Mouse (Mus musculus): ENCODE measurements around the gene Cdc73. TPM values are rescaled to one million over a fixed set of nuclear protein-coding genes. Genes with fewer than 3 reads are reported as not detected.

The Cdc73 gene
- total and polyA plus RNA-seq, 2 experiments from 2014 or later = 8.5 to 15.3 TPM

DNA sequence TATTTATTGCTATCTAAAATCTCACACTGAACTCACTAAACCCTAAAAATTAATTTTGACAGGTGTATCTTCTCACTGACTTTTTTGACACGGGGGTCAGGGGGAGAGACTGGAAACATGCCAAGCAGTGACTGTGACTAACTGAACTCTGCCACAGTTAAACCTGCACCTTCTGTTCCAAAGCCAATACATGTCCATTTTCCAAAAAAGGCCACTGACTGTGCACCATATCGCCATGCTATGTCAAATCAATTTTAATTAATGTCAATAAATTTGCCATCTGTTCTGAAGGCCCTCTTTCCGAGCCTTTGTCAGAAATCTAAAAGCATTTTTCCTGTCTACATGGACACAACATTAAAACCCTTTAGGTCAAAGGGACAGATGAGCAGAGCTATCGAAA lies 57.3 kb downstream of the Cdc73 start:
- Histone ChIP-seq H3K27me3 (ENCODE audit: insufficient read depth, low read length) (no peaks in the 10 kb centered on the region), H3K4me3 (ENCODE audit: low read length) (peak overlapping the region; percentile 21), H3K4me1 (ENCODE audit: insufficient read depth, low read length) (no peaks in the 10 kb centered on the region), H3K9ac (replicated peaks; ENCODE audit: low read length) (no peak overlapping the region), H3K9me3 (ENCODE audit: low read length) (no peaks in the 10 kb centered on the region), H3K4me2 (ENCODE audit: low read depth, low read length) (peak overlapping the region; percentile 50), H3K27ac (peak overlapping the region; percentile 6; the same call in 1 of the 2 replicates), H3K36me3 (ENCODE audit: insufficient read depth, low read length) (no peaks in the 10 kb centered on the region)
- DNase-seq (ENCODE audit: low spot score) = peak; percentile 82
- TF ChIP-seq CTCF (IDR thresholded peaks at IDR 0.05; ENCODE audit: low read depth) = no peak
- peak; percentile 65 for ATAC-seq
- 34% methylated on average over 4 of the region's 4 CpGs for WGBS

DNA sequence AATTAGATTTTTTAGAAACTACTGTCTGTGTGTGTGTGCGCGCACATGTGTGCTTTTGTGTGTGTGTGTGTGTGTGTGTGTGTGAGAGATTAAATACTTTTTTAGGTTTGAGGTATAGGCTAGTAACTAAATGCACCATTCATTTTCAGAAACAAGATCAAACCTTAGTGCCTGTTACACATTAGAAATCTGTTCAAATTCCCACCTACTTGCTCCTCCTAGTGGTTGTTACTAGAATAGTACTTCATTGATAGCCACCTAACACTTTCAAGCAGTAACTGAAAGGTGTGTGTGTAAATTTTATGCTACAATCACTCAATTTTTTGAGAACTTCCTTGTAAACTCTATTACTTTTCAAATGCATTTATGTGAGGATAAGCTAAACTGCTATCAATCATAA lies 58.5 kb downstream of the Cdc73 start:
- Histone ChIP-seq H3K9me3 (ENCODE audit: low read length) (no peaks in the 10 kb centered on the region), H3K36me3 (ENCODE audit: insufficient read depth, low read length) (no peaks in the 10 kb centered on the region), H3K9ac (replicated peaks; ENCODE audit: low read length) (no peak overlapping the region), H3K27me3 (ENCODE audit: insufficient read depth, low read length) (no peaks in the 10 kb centered on the region), H3K4me3 (ENCODE audit: low read length) (peak overlapping the region; percentile 38), H3K4me2 (ENCODE audit: low read depth, low read length) (peak overlapping the region; percentile 38), H3K27ac (no peak overlapping the region), H3K4me1 (ENCODE audit: insufficient read depth, low read length) (no peaks in the 10 kb centered on the region)
- WGBS = 86% methylated on average over 2 of the region's 2 CpGs
- peak; percentile 83 for TF ChIP-seq CTCF (IDR thresholded peaks at IDR 0.05; ENCODE audit: low read depth)
- ATAC-seq = peak; percentile 57; the same call in 1 of the 2 replicates
- DNase-seq (ENCODE audit: low spot score) = peak; percentile 88

DNA sequence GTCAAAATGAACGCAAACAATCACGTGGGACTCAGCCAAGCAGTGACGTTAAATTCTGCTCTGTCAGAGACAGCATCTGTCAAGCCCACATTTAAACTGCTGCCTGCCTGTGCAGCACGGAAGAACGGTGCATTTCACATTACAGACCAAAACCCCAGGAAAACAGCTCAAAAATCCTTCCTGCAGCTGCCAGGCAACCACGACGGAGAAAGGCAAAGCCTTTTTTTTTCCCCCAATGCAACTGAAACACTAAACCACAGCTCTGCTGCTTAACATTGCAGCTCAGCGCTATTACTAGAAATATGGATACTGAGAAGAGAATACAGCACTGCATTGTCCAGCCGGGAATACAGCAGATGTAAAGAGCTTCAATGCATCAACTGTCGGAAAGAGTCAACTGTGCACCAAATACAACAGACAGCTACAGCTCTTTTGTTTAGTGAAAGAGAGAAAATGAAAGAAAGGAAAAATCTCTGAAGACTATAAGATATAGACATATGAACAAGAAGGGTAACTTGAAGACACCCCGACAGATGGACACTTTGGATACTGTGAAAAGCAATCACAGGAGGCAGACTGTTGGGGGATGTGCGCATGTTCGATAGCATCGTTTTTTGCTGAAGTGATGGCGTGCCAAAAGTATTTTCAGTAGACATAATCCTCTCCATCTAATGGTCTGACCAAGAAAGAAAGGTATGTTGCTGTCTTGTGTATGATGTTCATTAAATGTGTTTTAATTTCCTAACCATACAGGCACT lies 61.9 kb downstream of the Cdc73 start, which contains the start of gene B3galt2:
Gene B3galt2 (plus strand): TSS at position 15 of the 758 bp plus-strand sequence.
- H3K9me3 ChIP-seq (ENCODE audit: low read length) = no peaks in the 10 kb centered on the region
- peak within 1 kb of the TSS; percentile 87 for H3K27ac ChIP-seq
- peak within 1 kb of the TSS; percentile 58 for H3K9ac ChIP-seq (replicated peaks; ENCODE audit: low read length)
- peak within 1 kb of the TSS; percentile 52 for H3K4me2 ChIP-seq (ENCODE audit: low read depth, low read length)
- H3K4me3 ChIP-seq (ENCODE audit: low read length) = peak within 1 kb of the TSS; percentile 52
- DNase-seq (ENCODE audit: low spot score) (peak; percentile 91), ATAC-seq (peak; percentile 93)
- H3K36me3 ChIP-seq (ENCODE audit: insufficient read depth, low read length) = no peaks in the 10 kb centered on the region
- no peaks in the 10 kb centered on the region for H3K27me3 ChIP-seq (ENCODE audit: insufficient read depth, low read length)
- WGBS = 12% methylated on average over 15 of the region's 15 CpGs
- TF ChIP-seq CTCF (IDR thresholded peaks at IDR 0.05; ENCODE audit: low read depth) = no peak
- H3K4me1 ChIP-seq (ENCODE audit: insufficient read depth, low read length) = no peaks in the 10 kb centered on the region

DNA sequence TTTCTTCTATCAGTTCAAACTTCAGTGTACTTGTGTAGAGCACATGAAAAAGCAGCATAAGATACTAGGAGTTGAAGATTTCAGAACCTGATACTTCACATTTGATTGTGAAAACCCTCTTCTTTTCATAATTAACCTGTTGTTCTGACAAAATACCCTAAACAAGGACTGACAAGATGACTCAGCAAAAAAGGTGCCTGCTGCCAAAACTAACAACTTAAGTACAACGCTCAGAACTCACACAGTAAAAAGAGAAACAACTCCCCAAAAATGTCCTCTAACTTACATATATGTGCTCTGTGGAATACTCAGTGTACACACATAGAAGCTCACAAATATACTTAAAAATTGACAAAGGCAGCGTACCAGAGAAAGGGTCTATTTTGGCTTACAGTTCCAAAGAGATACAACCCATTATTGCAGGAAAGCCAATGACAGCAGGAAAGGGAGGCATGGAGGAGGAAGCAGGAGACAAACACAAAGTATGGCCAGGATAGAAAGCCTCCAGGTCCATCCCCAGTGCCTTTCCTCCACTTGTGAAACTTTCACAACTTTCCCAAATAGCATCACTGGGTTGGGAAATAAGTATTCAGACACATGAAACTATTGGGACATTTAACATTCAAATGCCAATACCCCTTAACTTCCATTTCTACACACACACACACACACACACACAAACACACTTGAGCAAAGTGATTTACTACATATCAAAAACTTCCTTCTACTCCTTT lies 69.7 kb downstream of the Cdc73 start:
- no peaks in the 10 kb centered on the region for H3K36me3 ChIP-seq (ENCODE audit: insufficient read depth, low read length)
- ATAC-seq (no peak), DNase-seq (ENCODE audit: low spot score) (no peak)
- no peak overlapping the region for H3K4me3 ChIP-seq (ENCODE audit: low read length)
- no peak overlapping the region for H3K9ac ChIP-seq (replicated peaks; ENCODE audit: low read length)
- H3K4me1 ChIP-seq (ENCODE audit: insufficient read depth, low read length) = no peaks in the 10 kb centered on the region
- TF ChIP-seq CTCF (IDR thresholded peaks at IDR 0.05; ENCODE audit: low read depth) = no peak
- H3K27me3 ChIP-seq (ENCODE audit: insufficient read depth, low read length) = no peaks in the 10 kb centered on the region
- H3K4me2 ChIP-seq (ENCODE audit: low read depth, low read length) = no peak overlapping the region
- no peaks in the 10 kb centered on the region for H3K9me3 ChIP-seq (ENCODE audit: low read length)
- WGBS = 86% methylated on average over 2 of the region's 2 CpGs
- H3K27ac ChIP-seq = no peak overlapping the region

DNA sequence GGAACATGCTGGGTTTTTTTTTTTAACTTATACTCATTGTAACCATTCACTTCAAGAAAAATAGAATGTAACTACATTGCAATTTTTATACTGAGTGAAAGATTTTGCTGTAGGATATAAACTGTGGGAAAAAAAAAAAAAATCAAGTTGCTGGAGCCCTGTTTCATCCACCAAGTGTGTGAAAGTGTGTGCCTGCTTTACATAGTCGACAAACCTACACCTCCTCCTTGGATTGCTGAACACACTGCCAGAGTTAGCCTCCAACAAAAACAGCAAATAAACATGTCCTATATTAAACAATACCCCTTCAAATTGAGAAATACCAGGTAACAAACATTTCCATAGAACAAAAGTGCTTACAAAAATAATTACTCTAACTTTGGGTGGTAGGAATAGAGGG lies 70.3 kb downstream of the Cdc73 start:
- TF ChIP-seq CTCF (IDR thresholded peaks at IDR 0.05; ENCODE audit: low read depth) = no peak
- Histone ChIP-seq H3K4me2 (ENCODE audit: low read depth, low read length) (no peak overlapping the region), H3K27me3 (ENCODE audit: insufficient read depth, low read length) (no peaks in the 10 kb centered on the region), H3K4me3 (ENCODE audit: low read length) (no peak overlapping the region), H3K9ac (replicated peaks; ENCODE audit: low read length) (no peak overlapping the region), H3K36me3 (ENCODE audit: insufficient read depth, low read length) (no peaks in the 10 kb centered on the region), H3K9me3 (ENCODE audit: low read length) (no peaks in the 10 kb centered on the region), H3K4me1 (ENCODE audit: insufficient read depth, low read length) (no peaks in the 10 kb centered on the region), H3K27ac (no peak overlapping the region)
- 78% methylated on average over 1 of the region's 1 CpGs for WGBS
- no peak for ATAC-seq
- DNase-seq (ENCODE audit: low spot score) = no peak

DNA sequence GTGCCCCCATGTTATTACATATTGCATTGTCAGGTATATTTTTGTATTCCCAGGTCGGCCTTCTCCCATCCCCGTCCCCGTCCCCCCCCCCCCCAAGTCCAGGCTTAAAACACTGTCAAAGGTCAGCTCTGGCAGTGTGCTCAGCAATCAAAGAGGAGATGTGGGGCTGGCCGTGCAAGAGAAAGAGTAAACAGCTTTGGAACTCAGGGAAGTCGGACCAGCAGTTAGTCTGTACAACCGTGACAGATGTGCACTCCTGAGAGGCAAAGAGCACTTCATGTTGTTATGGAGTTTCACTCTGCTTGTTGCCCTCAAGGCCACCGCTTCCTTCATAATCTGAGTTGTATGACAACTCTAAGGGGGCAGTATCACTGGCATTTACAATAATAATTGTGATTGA lies 71.4 kb downstream of the Cdc73 start:
- Histone ChIP-seq H3K4me3 (ENCODE audit: low read length) (no peak overlapping the region), H3K9me3 (ENCODE audit: low read length) (no peaks in the 10 kb centered on the region), H3K27me3 (ENCODE audit: insufficient read depth, low read length) (no peaks in the 10 kb centered on the region), H3K27ac (no peak overlapping the region), H3K4me1 (ENCODE audit: insufficient read depth, low read length) (no peaks in the 10 kb centered on the region), H3K36me3 (ENCODE audit: insufficient read depth, low read length) (no peaks in the 10 kb centered on the region), H3K9ac (replicated peaks; ENCODE audit: low read length) (no peak overlapping the region), H3K4me2 (ENCODE audit: low read depth, low read length) (no peak overlapping the region)
- 72% methylated on average over 7 of the region's 7 CpGs for WGBS
- TF ChIP-seq CTCF (IDR thresholded peaks at IDR 0.05; ENCODE audit: low read depth) = no peak
- DNase-seq (ENCODE audit: low spot score) (no peak), ATAC-seq (no peak)

Data from hindbrain, postnatal 0 days (tissue).